Mouse (Mus musculus) midbrain, embryonic 10.5 days (tissue): ENCODE measurements around the gene Gp1ba. TPM values are rescaled to one million over a fixed set of nuclear protein-coding genes. Genes with fewer than 3 reads are reported as not detected.

ENCODE experiments used
- DNase-seq: peaks from one replicate; pipeline ENCODE4 v3.0.0-alpha.2; 2017; ENCODE audit warnings: low spot score
- H3K27ac ChIP-seq: fragments of 300-500 bp; sonication (generic); replicated peaks from 2 replicates; pipeline ENCODE4 v1.5.1; 2016; ENCODE audit warnings: mild to moderate bottlenecking
- H3K27me3 ChIP-seq: fragments of 300-500 bp; sonication (generic); 2 replicates; pipeline ENCODE4 v1.6.1; 2016; ENCODE audit warnings: low read depth, mild to moderate bottlenecking; ENCODE audit not compliant: poor library complexity, severe bottlenecking
- H3K36me3 ChIP-seq: fragments of 300-500 bp; sonication (generic); 2 replicates; pipeline ENCODE4 v1.6.1; 2016; ENCODE audit warnings: mild to moderate bottlenecking, moderate library complexity
- H3K4me1 ChIP-seq: fragments of 300-500 bp; sonication (generic); 2 replicates; pipeline ENCODE4 v1.6.1; 2016
- H3K4me3 ChIP-seq: fragments of 300-500 bp; sonication (generic); 2 replicates; pipeline ENCODE4 v1.5.1; 2016; ENCODE audit warnings: mild to moderate bottlenecking, moderate library complexity
- H3K9me3 ChIP-seq: fragments of 300-500 bp; sonication (generic); replicated peaks from 2 replicates; pipeline ENCODE4 v1.6.1; 2016; ENCODE audit warnings: mild to moderate bottlenecking
- WGBS: fragments of 180-500 bp; shearing (Covaris S2); methylation state at CpG from one replicate; pipeline ENCODE4 v1.1.7; 2016; 5-methylcytosine and 5-hydroxymethylcytosine counted together
- polyA plus RNA-seq: library from polyadenylated mRNA; unstranded; fragments of >200 nt; fragmentation: Nextera tagmentation; extraction: Ambion mirVana; gene quantifications from 2 replicates; pipeline ENCODE4 v1.2.1, GENCODE M21; 2016

Gene Gp1ba
- polyA plus RNA-seq, 1 experiment from 2014 or later = 0.44 TPM

DNA sequence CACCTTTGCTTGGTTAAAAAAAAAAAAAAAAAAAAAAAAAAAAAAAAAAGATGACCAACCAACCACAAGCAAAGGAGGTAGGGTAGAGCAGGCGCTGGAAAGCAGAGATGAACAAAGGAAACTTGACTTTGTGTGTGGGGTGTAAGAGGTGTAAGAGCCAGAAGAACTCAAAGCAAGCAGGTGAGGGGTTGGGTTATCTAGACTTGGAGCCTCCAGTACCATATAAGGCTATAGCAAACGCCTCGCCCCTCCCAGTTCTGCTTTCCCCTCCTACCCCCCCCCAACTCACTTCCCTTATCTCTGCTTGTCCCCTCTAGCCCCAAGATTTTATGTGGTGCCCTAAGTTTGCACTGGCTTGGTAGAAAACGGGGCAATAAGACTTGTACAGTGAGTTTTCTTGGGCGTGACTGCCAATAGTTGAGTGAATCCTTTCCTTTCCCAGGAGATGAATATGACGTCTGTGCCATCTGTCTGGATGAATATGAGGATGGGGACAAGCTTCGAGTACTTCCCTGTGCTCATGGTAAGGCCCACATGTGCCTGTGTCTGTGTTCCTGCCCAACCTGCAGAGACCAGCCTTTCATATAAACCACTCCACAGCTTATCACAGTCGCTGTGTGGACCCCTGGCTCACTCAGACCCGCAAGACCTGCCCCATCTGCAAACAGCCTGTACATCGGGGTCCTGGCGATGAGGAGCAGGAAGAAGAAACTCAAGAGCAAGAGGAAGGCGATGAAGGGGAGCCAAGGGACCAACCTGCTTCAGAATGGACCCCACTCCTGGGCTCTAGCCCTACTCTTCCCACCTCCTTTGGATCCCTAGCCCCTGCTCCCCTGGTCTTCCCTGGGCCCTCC, 11.6 kb downstream of the Gp1ba start:
- Histone ChIP-seq H3K4me1 (peaks cover 60% of the 10 kb centered on the region), H3K36me3 (peaks cover 55% of the 10 kb centered on the region), H3K27me3 (no peaks in the 10 kb centered on the region), H3K27ac (no peak overlapping the region), H3K9me3 (no peaks in the 10 kb centered on the region), H3K4me3 (peak overlapping the region; percentile 18; the same call in 1 of the 2 replicates)
- no peak for DNase-seq
- WGBS = 81% methylated on average over 12 of the region's 12 CpGs

DNA sequence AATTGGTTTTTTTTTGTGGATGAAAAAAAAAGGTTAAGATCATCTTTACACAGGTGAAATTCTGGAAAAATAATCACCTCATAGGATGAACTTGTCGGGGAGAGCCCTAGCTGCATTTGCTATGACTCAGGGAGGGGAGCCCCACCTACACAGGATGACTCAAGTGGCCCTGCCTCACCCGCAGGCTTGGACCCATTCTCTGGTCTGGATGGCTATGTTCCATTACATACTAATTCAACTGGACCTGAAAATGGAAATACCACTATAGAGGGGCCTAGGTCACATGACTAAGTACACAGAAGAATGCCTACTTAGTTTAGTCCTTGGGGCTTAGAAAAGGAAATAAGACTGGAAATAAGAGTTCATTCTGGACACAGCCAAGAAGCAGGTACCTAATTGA, 12.5 kb downstream of the Gp1ba start:
- Histone ChIP-seq H3K27me3 (no peaks in the 10 kb centered on the region), H3K36me3 (peaks cover 51% of the 10 kb centered on the region), H3K9me3 (no peaks in the 10 kb centered on the region), H3K27ac (no peak overlapping the region), H3K4me1 (peaks cover 60% of the 10 kb centered on the region), H3K4me3 (peak overlapping the region; percentile 18; the same call in 1 of the 2 replicates)
- DNase-seq = no peak
- 90% methylated on average over 2 of the region's 2 CpGs for WGBS

DNA sequence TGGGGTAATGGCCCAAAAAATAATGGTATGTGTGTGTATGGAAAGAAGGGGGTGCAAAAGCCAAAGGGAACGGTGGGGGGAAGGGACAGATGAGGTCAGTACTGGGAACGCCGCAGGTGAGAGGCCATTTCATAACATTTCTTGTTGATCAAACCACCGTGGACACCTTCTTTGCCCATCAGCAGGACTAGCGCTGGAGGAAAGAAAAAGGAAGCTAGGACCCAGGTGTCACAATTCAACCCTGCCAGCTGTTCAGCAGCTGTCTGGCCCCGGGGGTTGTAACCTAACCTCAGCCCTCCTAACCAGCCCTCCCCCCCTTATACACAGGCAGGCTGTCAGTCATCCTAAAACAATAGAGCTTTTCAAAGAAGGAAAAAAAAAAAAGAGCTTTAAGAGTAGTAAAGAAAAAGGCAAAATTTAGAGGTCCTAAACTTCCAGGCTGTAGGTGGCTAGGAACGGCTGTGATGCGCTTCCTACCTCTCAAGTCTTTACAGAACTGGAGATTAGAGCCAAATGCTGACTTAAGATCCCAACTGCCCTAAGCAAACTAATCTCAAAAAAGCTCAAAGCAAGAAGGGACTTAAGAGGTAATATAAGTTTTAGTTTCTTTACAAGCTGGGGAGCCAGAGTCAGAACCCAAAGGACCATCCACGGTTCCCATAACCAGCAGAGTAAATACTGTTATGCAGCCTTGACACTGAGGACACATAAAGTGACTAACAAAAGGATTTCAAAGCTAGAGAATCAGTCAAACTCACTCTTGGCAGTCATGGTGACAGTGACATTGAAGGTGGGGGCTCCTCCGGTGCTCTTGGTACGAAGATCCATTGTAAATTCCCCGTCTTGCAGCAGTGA, 13.3 kb downstream of the Gp1ba start:
- peak overlapping the region; percentile 100 for H3K4me3 ChIP-seq
- H3K9me3 ChIP-seq = no peaks in the 10 kb centered on the region
- 76% methylated on average over 12 of the region's 12 CpGs for WGBS
- no peak for DNase-seq
- H3K36me3 ChIP-seq = peaks cover 51% of the 10 kb centered on the region
- no peaks in the 10 kb centered on the region for H3K27me3 ChIP-seq
- H3K4me1 ChIP-seq = peaks cover 66% of the 10 kb centered on the region
- peak overlapping the region; percentile 99; the same call in 1 of the 2 replicates for H3K27ac ChIP-seq

DNA sequence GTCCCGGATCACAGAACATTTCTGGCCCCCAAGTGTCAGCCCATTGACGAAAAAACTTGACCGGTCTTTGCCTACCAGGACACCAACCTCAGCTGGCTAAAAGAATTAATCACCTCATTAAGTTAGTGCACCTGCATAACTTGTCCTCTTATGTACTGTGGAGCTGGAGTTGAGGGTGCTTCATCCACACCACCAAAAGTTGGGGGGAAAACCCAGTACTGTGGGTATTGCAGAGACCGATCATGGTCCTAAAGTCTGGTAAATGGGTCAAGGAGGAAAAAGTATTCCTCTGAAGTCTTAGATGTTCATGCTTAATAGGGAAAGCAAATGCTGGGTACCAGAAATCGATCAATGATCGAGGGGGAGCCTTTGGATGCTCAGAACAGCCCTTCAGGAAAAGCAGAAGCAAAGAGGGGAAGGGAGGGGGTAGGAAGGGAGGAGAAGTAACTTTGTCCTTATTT, 14.0 kb downstream of the Gp1ba start:
- H3K9me3 ChIP-seq = no peaks in the 10 kb centered on the region
- WGBS = 68% methylated on average over 6 of the region's 6 CpGs
- H3K4me1 ChIP-seq = peaks cover 68% of the 10 kb centered on the region
- peak overlapping the region; percentile 99 for H3K27ac ChIP-seq
- no peaks in the 10 kb centered on the region for H3K27me3 ChIP-seq
- DNase-seq = no peak
- peaks cover 51% of the 10 kb centered on the region for H3K36me3 ChIP-seq
- peak overlapping the region; percentile 100 for H3K4me3 ChIP-seq

DNA sequence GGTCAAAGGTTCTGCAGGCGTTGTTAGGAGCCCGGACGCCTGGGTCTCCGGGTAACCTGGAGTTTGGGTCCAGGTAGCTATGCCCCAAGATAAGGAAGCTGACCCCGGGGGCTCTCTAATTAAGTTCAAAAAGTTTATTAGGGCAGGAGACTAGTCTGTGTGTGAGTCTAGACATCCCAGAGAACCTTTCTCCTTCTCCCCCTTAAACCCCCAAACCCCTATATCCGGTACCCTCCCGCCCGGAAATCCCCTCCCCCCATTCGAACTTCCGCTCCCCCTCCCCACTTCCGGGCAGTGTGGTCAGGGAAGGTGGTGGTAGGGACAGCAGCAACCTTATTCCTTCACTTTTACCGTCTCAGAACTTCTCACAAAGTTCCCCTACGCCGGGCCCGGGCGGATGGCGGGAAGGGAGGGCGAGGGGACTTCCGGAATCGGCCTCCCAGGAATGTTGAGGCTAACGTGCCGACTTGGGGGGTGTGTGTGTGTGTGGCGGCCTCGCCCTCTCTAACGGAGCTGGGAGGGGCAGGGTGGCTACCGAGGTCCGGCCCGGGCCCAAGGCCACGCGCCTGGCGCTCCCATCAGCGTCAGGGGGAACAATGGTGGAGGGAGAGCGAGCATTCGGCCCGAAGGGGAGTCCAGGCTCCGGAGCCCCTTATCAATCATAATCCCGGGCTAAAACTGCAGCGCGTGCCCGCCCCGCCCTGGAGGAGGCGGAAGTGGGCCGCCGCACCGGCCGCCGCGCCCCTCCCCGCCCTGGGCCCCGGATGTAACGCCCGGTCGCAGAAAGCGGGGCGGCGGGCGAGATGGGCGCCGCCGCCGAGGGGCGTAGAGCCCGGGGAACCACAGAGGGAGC, 14.6 kb downstream of the Gp1ba start:
- Histone ChIP-seq H3K27ac (peak overlapping the region; percentile 99), H3K9me3 (no peaks in the 10 kb centered on the region), H3K36me3 (peaks cover 46% of the 10 kb centered on the region), H3K4me3 (peak overlapping the region; percentile 100), H3K27me3 (no peaks in the 10 kb centered on the region), H3K4me1 (peaks cover 67% of the 10 kb centered on the region)
- peak; percentile 85 for DNase-seq
- WGBS = 1% methylated on average over 57 of the region's 63 CpGs

DNA sequence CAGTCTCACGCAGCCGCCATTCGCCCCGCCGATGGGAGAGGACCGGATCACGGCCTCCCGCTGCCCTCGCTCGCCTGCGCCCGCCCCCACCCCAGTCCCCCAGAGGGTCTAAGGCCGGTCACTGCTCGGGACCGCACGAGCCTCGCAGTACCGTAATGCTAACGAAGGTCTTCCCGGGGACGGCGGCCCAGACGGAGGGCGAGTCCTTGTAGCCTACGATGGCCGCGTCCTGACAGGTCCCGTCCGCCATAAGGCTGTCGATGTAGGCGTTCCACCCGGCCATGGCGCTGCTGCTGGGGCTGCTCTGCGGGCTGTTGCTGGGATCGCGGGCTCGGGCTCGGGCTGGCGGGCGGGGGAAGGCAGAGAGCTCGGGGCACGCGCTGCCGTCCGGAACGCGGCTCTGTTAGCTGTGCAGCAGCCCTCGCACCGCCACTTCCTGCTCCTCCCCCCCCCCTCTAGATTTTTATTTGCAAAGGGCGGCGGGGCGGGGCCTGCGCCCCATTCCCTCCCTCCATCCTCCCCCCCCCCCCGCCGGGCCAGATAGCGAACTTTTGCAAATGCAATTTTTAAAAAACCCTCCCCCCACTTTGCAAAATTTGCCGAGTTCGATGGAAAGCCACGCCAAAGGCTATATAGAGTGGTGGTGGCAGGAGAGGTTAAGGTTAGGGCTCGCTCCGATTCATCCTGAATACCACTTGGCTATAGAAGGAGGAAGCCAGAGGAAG, 15.4 kb downstream of the Gp1ba start, which contains the start of gene Pfn1:
TSS of gene Pfn1 (minus strand) at position 447 of the 725 bp plus-strand sequence.
- no peaks in the 10 kb centered on the region for H3K27me3 ChIP-seq
- peaks cover 41% of the 10 kb centered on the region for H3K36me3 ChIP-seq
- no peaks in the 10 kb centered on the region for H3K9me3 ChIP-seq
- peak; percentile 84 for DNase-seq
- WGBS = under 1% methylated on average over 59 of the region's 61 CpGs
- peak within 1 kb of the TSS; percentile 99 for H3K27ac ChIP-seq
- peaks cover 62% of the 10 kb centered on the region for H3K4me1 ChIP-seq
- H3K4me3 ChIP-seq = peak within 1 kb of the TSS; percentile 100

DNA sequence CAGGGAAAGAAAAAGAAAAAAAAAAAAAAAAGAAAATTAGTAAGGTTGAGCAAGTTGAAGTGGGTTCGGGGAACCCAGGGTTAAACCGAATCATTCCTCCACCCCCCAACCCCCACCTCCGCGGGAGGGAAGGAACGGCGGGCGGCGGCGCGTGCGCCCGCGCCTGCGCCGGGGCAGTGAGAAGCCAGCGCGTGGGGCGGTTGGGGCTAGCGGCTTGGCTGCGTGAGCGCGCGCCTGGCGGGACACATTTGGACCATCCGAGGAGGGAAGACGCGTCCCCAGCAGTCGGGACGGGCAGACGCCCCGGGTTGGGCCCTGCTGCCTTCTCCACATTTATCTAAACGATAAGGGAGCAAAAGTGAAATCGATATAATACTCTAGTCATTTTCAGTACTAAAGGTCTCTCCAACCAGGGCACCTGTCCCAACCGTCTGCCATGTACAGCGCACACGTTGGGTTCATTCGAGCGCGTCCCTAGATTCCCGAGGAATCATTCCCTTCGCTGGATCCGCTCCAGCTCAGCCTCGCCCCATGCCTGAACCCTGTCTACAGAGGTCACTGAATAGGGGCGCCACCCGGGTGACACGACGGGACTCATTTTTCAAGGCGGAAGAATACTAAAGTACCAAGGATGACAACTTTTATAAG, 16.1 kb downstream of the Gp1ba start:
- Histone ChIP-seq H3K4me3 (peak overlapping the region; percentile 100), H3K4me1 (peaks cover 62% of the 10 kb centered on the region)

DNA sequence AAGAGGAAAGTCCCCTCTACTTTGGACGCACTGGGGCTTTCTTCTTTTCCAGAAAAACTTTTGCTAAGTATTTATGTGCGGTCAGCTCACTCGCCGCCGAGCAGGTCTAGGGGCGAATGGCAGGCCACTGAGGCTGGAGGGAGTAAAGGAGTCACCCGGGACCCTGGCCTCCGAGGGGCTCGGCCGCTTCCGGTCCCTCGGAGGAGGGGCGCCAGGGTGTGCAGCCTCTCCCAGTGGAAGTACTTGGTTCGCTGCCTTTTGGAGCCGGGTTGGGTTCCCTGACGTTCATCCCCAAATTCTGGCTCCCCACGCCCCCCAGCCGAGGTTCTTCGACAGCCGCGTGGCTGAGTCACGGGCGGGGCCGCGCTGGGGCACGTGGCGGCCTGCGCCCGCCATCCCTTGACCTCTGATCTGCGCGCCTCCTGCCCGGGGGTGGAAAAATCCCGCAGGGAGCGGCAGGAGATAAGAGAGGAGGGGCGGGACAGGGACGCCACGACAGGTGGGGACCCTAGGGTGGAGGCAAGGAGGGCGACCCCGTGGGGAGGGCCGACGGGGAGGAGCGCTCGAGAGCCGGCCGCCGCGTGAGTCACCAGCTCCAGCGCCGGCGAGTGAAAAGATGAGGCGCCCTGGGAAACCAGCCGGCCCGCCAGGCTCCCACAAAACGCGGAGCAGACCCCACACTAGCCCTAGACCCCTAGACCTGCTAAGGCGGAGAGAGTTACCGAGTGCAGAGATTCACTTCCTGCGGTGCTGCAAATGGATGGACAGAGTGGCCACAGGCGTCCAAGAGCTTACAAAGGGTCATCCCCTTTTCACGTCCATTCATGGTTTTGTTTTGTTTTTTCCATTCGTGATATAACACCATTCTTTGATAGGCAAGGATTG, 16.9 kb downstream of the Gp1ba start:
- no peaks in the 10 kb centered on the region for H3K27me3 ChIP-seq
- H3K9me3 ChIP-seq = no peaks in the 10 kb centered on the region
- DNase-seq = peak; percentile 81
- under 1% methylated on average over 61 of the region's 61 CpGs for WGBS
- H3K36me3 ChIP-seq = peaks cover 40% of the 10 kb centered on the region
- H3K27ac ChIP-seq = peak overlapping the region; percentile 99
- peaks cover 59% of the 10 kb centered on the region for H3K4me1 ChIP-seq
- peak overlapping the region; percentile 100 for H3K4me3 ChIP-seq

More for the DNA sequence above, 16.1 kb downstream of the Gp1ba start:
- Histone ChIP-seq H3K27me3 (no peaks in the 10 kb centered on the region), H3K9me3 (no peaks in the 10 kb centered on the region), H3K36me3 (peaks cover 40% of the 10 kb centered on the region), H3K27ac (peak overlapping the region; percentile 99)
- peak; percentile 82 for DNase-seq
- whole genome bisulfite sequencing = 0% methylated on average over 48 of the region's 48 CpGs

DNA sequence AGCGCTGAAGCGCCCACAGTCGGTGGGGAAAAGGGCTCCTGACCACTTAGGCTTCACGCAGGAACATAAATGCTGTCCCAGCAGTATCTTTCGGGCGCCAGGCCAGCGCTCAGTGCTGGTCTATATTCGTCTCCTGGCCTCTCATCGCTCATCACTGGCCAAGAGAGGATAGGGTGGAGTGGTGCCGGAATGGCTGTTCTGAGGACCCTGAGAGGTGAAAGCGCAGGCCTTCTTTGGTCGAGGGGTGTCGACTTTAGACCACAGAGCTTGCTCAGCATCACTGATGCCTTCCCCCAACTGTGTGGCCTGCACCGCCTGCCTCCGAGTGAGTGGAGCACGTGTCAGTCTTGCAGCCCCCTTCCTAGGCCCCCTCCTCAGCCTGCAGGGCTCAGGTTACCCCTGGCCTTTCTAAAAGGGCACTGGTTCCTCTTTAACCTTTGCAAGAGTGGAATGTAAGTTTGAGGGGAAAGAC, 17.6 kb downstream of the Gp1ba start:
- Histone ChIP-seq H3K27ac (peak overlapping the region; percentile 99), H3K4me3 (peak overlapping the region; percentile 100), H3K36me3 (peaks cover 40% of the 10 kb centered on the region), H3K9me3 (no peaks in the 10 kb centered on the region), H3K4me1 (peaks cover 56% of the 10 kb centered on the region), H3K27me3 (no peaks in the 10 kb centered on the region)
- DNase-seq = peak; percentile 66
- 2% methylated on average over 16 of the region's 16 CpGs for WGBS

DNA sequence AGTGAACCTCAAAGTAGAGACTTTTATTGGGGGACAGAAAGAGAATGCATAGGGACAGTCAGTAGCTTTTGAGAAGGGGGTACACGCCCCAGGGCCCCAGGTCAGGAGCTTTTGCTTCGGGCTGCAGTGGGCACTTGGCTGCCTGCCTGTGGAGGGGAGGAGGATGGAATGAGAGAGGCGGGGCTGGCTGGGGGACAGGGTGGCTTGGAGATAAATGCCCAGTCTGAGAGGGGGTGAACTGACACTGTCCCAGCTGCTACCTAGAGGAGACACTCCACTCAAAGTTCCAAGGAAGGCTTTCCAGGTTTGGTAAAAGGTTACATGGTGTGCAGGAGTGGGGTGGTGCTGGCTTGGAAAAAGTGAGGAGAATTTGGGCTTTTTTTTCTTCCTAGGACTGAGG, 18.0 kb downstream of the Gp1ba start, which contains the start of gene Eno3:
TSS of gene Eno3 (plus strand) at position 239 of the 400 bp plus-strand sequence.
- Histone ChIP-seq H3K4me1 (peaks cover 54% of the 10 kb centered on the region), H3K36me3 (peaks cover 40% of the 10 kb centered on the region), H3K4me3 (peak within 1 kb of the TSS; percentile 100), H3K9me3 (no peaks in the 10 kb centered on the region), H3K27me3 (no peaks in the 10 kb centered on the region), H3K27ac (peak within 1 kb of the TSS; percentile 99)
- peak; percentile 48 for DNase-seq
- 0% methylated on average over 3 of the region's 3 CpGs for WGBS
